Comparison of ENCODE assay signal across 8 mouse cellular contexts in genomic region chr19:19783507-19783906, GRCm38 (mm10).
A peak's percentile ranks its signal among the peaks of the same experiment; 100 is the strongest.
DNase-seq lines count a peak whose midpoint lies in the region; ATAC-seq lines count a peak whose summit lies in the region.

No protein-coding gene starts in this region.

- no peak overlapping the region for H3K9ac ChIP-seq in kidney, embryonic 15.5 days
- no peak overlapping the region for H3K9ac ChIP-seq in midbrain, embryonic 11.5 days (ENCODE audit: low read length)

- no peak for ATAC-seq in kidney, embryonic 15.5 days (replicated peaks; ENCODE audit: low FRiP score)
- ATAC-seq in cerebellum, adult (ENCODE audit: insufficient number of reproducible peaks, low FRiP score, low TSS enrichment) = no peak
- ATAC-seq in midbrain, embryonic 11.5 days (ENCODE audit: low FRiP score) = no peak

- no peaks in the 10 kb centered on the region for H3K9me3 ChIP-seq in kidney, embryonic 15.5 days (replicated peaks)
- no peaks in the 10 kb centered on the region for H3K9me3 ChIP-seq in midbrain, embryonic 11.5 days (ENCODE audit: control insufficient read depth, low read length)

- no peak overlapping the region for H3K27ac ChIP-seq in kidney, embryonic 15.5 days
- no peak overlapping the region for H3K27ac ChIP-seq in midbrain, embryonic 11.5 days (ENCODE audit: low read depth, low read length)

- H3K4me1 ChIP-seq in kidney, embryonic 15.5 days = no peaks in the 10 kb centered on the region
- no peaks in the 10 kb centered on the region for H3K4me1 ChIP-seq in midbrain, embryonic 11.5 days (ENCODE audit: control insufficient read depth, insufficient read depth, low read length)

- peak; percentile 12 for DNase-seq in kidney, adult 11 months
- peak; percentile 10 for DNase-seq in gastrocnemius, postnatal 10 days
- peak; percentile 7 to 17 for DNase-seq in kidney, adult 8-10 months
- DNase-seq in ovary, postnatal 36 days (ENCODE audit: low spot score) = peak; percentile 29
- DNase-seq in midbrain, embryonic 11.5 days (ENCODE audit: low spot score, missing footprints) = no peak
- DNase-seq in spleen, adult 18-20 months = no peak

- no peak overlapping the region for H3K4me3 ChIP-seq in kidney, embryonic 15.5 days (replicated peaks)
- H3K4me3 ChIP-seq in midbrain, embryonic 11.5 days (ENCODE audit: low read depth, low read length) = no peak overlapping the region

- H3K36me3 ChIP-seq in kidney, embryonic 15.5 days = no peaks in the 10 kb centered on the region
- H3K36me3 ChIP-seq in midbrain, embryonic 11.5 days (ENCODE audit: control insufficient read depth, insufficient read depth, low read length) = no peaks in the 10 kb centered on the region

- no peak overlapping the region for H3K4me2 ChIP-seq in kidney, embryonic 15.5 days
- H3K4me2 ChIP-seq in midbrain, embryonic 11.5 days = no peak overlapping the region

- no peaks in the 10 kb centered on the region for H3K27me3 ChIP-seq in kidney, embryonic 15.5 days
- H3K27me3 ChIP-seq in midbrain, embryonic 11.5 days (ENCODE audit: control insufficient read depth, insufficient read depth, low read length) = no peaks in the 10 kb centered on the region

Comparison
In these comparisons a context has a peak if more than half of its experiments do, and no peak if none do; other contexts are left out.
1. DNase-seq: peak in kidney, adult 11 months (single experiment), gastrocnemius, postnatal 10 days (single experiment), kidney, adult 8-10 months (2 of 2) and ovary, postnatal 36 days (single experiment); none in midbrain, embryonic 11.5 days (single experiment) and spleen, adult 18-20 months (0 of 2).